Mouse (Mus musculus) E14TG2a.4 (cell line): ENCODE measurements around the gene Lancl2.
A peak's percentile ranks its signal among the peaks of the same experiment; 100 is the strongest.

ENCODE experiments used
- CTCF ChIP-seq: conservative IDR thresholded peaks from 2 replicates; pipeline ENCODE4 v1.5.1; 2014; ENCODE audit warnings: low read length
- POU5F1 ChIP-seq: IDR thresholded peaks from 2 replicates; pipeline ENCODE4 v1.6.1; 2014; ENCODE audit warnings: low read length, borderline replicate concordance

- TF ChIP-seq CTCF (peak; percentile 8; the same call in 1 of the 2 replicates), POU5F1 (no peak)
Observed at GRCm38 (mm10) chr6:57743333-57743732, 41.0 kb downstream of the Lancl2 start.
